Mouse (Mus musculus) heart, embryonic 16.5 days (tissue): ENCODE measurements around the gene Crybg1. TPM values are rescaled to one million over a fixed set of nuclear protein-coding genes. Genes with fewer than 3 reads are reported as not detected.

Experiments used
- ATAC-seq: fragments of 200-750 bp; cut with Nextera tagmentation; replicated peaks from 2 replicates; pipeline ENCODE4 v1.8.0; 2017; ENCODE audit warnings: moderate number of reproducible peaks; ENCODE audit not compliant: insufficient read depth, low FRiP score; ENCODE audit errors: extremely low read depth
- H3K27ac ChIP-seq: fragments of 300-500 bp; sonication (generic); 2 replicates; pipeline ENCODE4 v1.5.1; 2014; ENCODE audit warnings: mild to moderate bottlenecking, low read length, control low read depth, moderate library complexity
- H3K27me3 ChIP-seq: fragments of 300-500 bp; sonication (generic); 2 replicates; pipeline ENCODE4 v1.6.1; 2014; ENCODE audit warnings: low read length, mixed read lengths; ENCODE audit not compliant: control insufficient read depth, insufficient read depth
- H3K36me3 ChIP-seq: fragments of 300-500 bp; sonication (generic); 2 replicates; pipeline ENCODE4 v1.6.1; 2014; ENCODE audit not compliant: control insufficient read depth, insufficient read depth
- H3K4me1 ChIP-seq: fragments of 300-500 bp; sonication (generic); 2 replicates; pipeline ENCODE4 v1.6.1; 2014; ENCODE audit warnings: low read length, mixed read lengths; ENCODE audit not compliant: control insufficient read depth, insufficient read depth
- H3K4me2 ChIP-seq: fragments of 300-500 bp; sonication (generic); 2 replicates; pipeline ENCODE4 v1.6.1; 2014; ENCODE audit warnings: low read depth, mild to moderate bottlenecking, control low read depth, low read length
- H3K4me3 ChIP-seq: fragments of 300-500 bp; sonication (generic); 2 replicates; pipeline ENCODE4 v1.5.1; 2014; ENCODE audit warnings: mild to moderate bottlenecking, control low read depth, low read length
- H3K9ac ChIP-seq: fragments of 300-500 bp; sonication (generic); 2 replicates; pipeline ENCODE4 v1.6.1; 2014; ENCODE audit warnings: low read length, control low read depth
- H3K9me3 ChIP-seq: fragments of 300-500 bp; sonication (generic); replicated peaks from 2 replicates; pipeline ENCODE4 v1.6.1; 2016; ENCODE audit warnings: low read length; ENCODE audit not compliant: control insufficient read depth
- WGBS: fragments of 180-500 bp; shearing (Covaris S2); extraction: QIAGEN DNeasy Blood & Tissue Kit; methylation state at CpG from one replicate; pipeline ENCODE4 v1.1.7; 2014; 5-methylcytosine and 5-hydroxymethylcytosine counted together
- polyA plus RNA-seq: library from polyadenylated mRNA; unstranded; fragments of >200 nt; fragmentation: Nextera tagmentation; extraction: Ambion mirVana; gene quantifications from 2 replicates; pipeline ENCODE4 v1.2.1, GENCODE M21; 2015

Gene Crybg1
- polyA plus RNA-seq, 1 experiment from 2014 or later = 0.42 TPM

GRCm38 (mm10) chr10:43998023-43998422 lies 150.6 kb downstream of the Crybg1 start:
- Histone ChIP-seq H3K27ac (no peak overlapping the region), H3K9me3 (no peaks in the 10 kb centered on the region), H3K4me1 (0 out of 2 replicates have a peak, but pooled peaks cover 2% of the 10 kb centered on the region), H3K4me3 (no peak overlapping the region), H3K27me3 (peaks cover 34% of the 10 kb centered on the region), H3K36me3 (no peaks in the 10 kb centered on the region), H3K4me2 (no peak overlapping the region), H3K9ac (no peak overlapping the region)
- ATAC-seq = no peak
- 50% methylated on average over 9 of the region's 9 CpGs for WGBS

DNA sequence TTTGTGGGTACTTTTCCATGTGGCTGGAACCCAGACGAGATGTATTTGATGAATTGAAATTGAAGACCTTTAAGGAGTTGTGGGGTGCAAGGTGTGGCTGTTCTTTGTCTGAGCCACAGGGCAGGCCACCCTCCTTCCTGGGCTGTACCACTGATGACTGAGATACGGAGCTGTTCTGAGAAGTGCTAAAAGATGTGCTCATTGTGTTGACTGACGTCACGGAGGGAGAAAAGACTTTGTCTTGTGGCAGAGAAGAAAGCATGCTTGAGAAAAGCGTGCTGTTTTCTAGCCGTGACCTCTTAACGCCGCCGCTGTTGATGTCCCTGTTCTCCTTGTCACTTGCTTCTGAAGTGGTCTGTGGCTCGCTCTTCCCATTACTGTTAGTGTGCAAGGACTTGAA lies 151.4 kb downstream of the Crybg1 start:
- H3K9ac ChIP-seq = no peak overlapping the region
- H3K27me3 ChIP-seq = peaks cover 26% of the 10 kb centered on the region

DNA sequence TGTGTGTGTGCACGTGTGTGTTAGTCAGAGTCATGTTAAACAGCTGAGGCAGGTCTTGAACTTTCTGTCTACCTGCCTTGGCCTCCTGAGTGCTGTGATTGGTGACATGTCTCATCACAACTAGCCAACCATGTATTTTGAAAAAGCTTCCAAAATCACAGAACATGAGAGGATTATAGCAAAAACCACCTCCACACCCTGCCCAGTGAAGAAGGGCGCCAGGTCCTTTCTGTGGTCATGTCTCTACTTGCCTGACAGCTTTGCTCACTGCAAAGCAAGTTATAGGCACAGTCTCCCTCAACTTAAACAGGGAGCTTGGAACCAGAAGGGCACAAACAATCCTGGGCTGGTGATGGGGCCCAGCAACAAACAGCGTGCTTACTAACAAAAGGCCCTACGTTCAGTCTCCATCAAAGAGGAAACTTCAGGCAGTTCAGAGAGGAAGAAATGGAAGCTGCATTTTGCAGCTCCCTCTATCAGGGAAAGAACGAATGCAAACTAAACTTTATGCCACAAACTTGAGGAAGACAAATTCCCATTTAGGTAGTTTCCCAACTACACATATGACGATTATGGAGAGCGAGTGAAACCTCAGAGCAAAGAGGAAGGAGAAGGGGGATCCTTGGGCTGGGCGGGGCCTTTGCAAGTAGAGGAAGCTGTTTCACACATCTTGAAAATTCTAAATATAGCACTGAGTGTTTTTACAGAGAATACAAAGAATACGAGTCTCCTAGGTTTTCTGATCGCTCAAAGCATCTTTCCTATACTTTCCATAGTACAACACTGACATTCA lies 152.6 kb downstream of the Crybg1 start:
- H3K4me3 ChIP-seq = no peak overlapping the region
- H3K27me3 ChIP-seq = peaks cover 14% of the 10 kb centered on the region
- no peak overlapping the region for H3K4me2 ChIP-seq
- no peak for ATAC-seq
- no peaks in the 10 kb centered on the region for H3K36me3 ChIP-seq
- 67% methylated on average over 10 of the region's 10 CpGs for WGBS
- no peak overlapping the region for H3K27ac ChIP-seq
- 0 out of 2 replicates have a peak, but pooled peaks cover 3% of the 10 kb centered on the region for H3K9me3 ChIP-seq
- no peaks in the 10 kb centered on the region for H3K4me1 ChIP-seq
- H3K9ac ChIP-seq = no peak overlapping the region

More for the DNA sequence above, 151.4 kb downstream of the Crybg1 start:
- H3K4me2 ChIP-seq = no peak overlapping the region
- no peaks in the 10 kb centered on the region for H3K36me3 ChIP-seq
- WGBS = 51% methylated on average over 10 of the region's 10 CpGs
- H3K4me3 ChIP-seq = no peak overlapping the region
- no peaks in the 10 kb centered on the region for H3K4me1 ChIP-seq
- no peak overlapping the region for H3K27ac ChIP-seq
- no peak for ATAC-seq
- no peaks in the 10 kb centered on the region for H3K9me3 ChIP-seq

GRCm38 (mm10) chr10:43993198-43993597 lies 155.5 kb downstream of the Crybg1 start:
- Histone ChIP-seq H3K9ac (no peak overlapping the region), H3K9me3 (0 out of 2 replicates have a peak, but pooled peaks cover 3% of the 10 kb centered on the region), H3K27me3 (0 out of 2 replicates have a peak, but pooled peaks cover 4% of the 10 kb centered on the region), H3K4me3 (no peak overlapping the region), H3K36me3 (no peaks in the 10 kb centered on the region), H3K4me2 (no peak overlapping the region), H3K27ac (no peak overlapping the region), H3K4me1 (no peaks in the 10 kb centered on the region)
- WGBS = 21% methylated on average over 6 of the region's 6 CpGs
- no peak for ATAC-seq

DNA sequence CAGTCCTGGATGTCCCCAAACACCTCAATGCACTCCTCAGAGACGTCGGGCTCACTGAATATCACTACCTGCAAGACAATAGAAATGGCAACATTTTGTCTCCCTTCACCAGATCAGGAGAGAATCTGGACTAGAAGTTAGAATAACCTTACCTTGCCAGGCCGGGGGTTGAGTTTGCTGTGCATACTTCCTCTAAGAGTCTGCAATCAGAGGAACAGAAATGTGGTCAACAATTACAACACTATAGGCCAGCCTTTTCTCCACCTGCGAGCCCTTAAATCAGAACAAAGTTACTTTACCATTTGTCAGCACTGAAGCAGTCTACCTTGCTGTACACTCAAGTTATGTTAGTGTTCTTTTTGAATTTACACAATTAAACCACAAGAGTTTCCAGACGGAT lies 156.1 kb downstream of the Crybg1 start:
- H3K4me3 ChIP-seq = no peak overlapping the region
- no peak overlapping the region for H3K27ac ChIP-seq
- H3K36me3 ChIP-seq = no peaks in the 10 kb centered on the region
- H3K27me3 ChIP-seq = 0 out of 2 replicates have a peak, but pooled peaks cover 3% of the 10 kb centered on the region
- no peak overlapping the region for H3K9ac ChIP-seq
- WGBS = 73% methylated on average over 5 of the region's 5 CpGs
- ATAC-seq = no peak
- H3K9me3 ChIP-seq = 0 out of 2 replicates have a peak, but pooled peaks cover 3% of the 10 kb centered on the region
- no peaks in the 10 kb centered on the region for H3K4me1 ChIP-seq
- no peak overlapping the region for H3K4me2 ChIP-seq

DNA sequence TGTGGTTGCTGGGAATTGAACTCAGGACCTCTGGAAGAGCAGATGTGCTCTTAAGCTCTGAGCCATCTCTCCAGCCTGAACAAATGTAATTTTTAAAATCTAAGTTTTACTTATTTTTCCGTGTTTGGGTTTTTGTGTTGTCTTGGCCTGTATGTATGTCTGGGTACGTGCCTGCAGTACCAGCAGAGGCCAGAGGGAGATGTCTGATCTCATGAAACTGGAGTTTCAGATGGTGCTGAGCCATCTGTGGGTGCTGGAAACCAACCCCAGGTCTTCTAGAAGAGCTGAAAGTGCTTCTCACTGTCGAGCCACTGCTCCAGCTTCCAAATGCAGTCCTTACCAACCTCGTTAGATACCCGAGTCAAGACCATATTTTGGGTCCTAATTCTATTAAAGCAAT lies 157.4 kb downstream of the Crybg1 start:
- Histone ChIP-seq H3K9me3 (0 out of 2 replicates have a peak, but pooled peaks cover 3% of the 10 kb centered on the region), H3K36me3 (no peaks in the 10 kb centered on the region), H3K4me1 (no peaks in the 10 kb centered on the region), H3K27ac (no peak overlapping the region), H3K4me3 (no peak overlapping the region), H3K4me2 (no peak overlapping the region), H3K27me3 (no peaks in the 10 kb centered on the region), H3K9ac (no peak overlapping the region)
- 86% methylated on average over 5 of the region's 5 CpGs for WGBS
- no peak for ATAC-seq

DNA sequence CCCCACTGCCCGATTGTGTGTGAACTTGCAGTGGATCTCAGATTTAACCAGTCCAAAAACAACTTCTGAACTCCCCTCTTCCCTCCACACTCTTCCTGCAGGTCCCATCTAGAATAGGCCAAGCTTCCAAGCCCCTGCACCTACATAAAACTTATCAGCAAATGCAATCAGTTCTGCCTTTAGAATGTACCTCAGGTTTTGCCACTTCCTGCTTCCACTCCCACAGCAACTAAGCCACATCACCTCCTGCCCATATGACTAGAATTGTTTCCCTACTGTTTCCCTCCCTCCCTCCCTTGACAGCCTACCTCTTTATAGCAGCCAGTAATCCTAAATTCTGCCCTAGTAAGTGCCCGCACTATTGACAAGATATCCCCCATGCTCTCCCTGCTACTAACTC lies 164.8 kb downstream of the Crybg1 start:
- no peaks in the 10 kb centered on the region for H3K36me3 ChIP-seq
- H3K27ac ChIP-seq = no peak overlapping the region
- no peaks in the 10 kb centered on the region for H3K4me1 ChIP-seq
- no peak overlapping the region for H3K9ac ChIP-seq
- H3K4me3 ChIP-seq = no peak overlapping the region
- no peak for ATAC-seq
- H3K4me2 ChIP-seq = no peak overlapping the region
- WGBS = 84% methylated on average over 2 of the region's 2 CpGs
- H3K9me3 ChIP-seq = no peaks in the 10 kb centered on the region
- H3K27me3 ChIP-seq = no peaks in the 10 kb centered on the region

DNA sequence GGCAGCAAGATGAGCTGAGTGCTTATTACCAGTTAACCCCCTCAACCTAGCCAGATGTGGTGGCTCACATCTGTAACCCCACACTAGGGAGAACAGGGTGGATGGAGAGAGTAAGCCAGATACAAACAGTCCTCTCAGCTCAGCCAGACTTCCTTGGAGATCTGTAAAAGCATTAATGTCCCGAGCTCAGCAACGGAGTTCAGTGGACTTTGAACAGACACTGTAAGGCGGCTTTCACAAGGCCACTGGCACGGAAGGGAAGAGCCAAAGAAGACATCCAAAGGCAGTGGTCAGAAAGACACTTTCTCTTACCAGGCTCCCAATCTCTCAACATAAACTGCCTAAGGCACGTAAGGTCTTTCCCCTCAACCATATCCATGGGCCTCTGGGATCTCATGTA lies 165.4 kb downstream of the Crybg1 start:
- Histone ChIP-seq H3K4me1 (no peaks in the 10 kb centered on the region), H3K9me3 (no peaks in the 10 kb centered on the region), H3K9ac (no peak overlapping the region), H3K36me3 (no peaks in the 10 kb centered on the region), H3K4me3 (no peak overlapping the region), H3K27me3 (no peaks in the 10 kb centered on the region), H3K4me2 (no peak overlapping the region), H3K27ac (no peak overlapping the region)
- no peak for ATAC-seq
- 78% methylated on average over 5 of the region's 5 CpGs for WGBS

- no peaks in the 10 kb centered on the region for H3K27me3 ChIP-seq
- H3K27ac ChIP-seq = no peak overlapping the region
- H3K9ac ChIP-seq = no peak overlapping the region
- H3K4me1 ChIP-seq = no peaks in the 10 kb centered on the region
- WGBS = 76% methylated on average over 6 of the region's 6 CpGs
- no peak overlapping the region for H3K4me3 ChIP-seq
- no peaks in the 10 kb centered on the region for H3K36me3 ChIP-seq
- no peak overlapping the region for H3K4me2 ChIP-seq
- no peaks in the 10 kb centered on the region for H3K9me3 ChIP-seq
- no peak for ATAC-seq
These were observed 166.2 kb downstream of the Crybg1 start for GRCm38 (mm10) chr10:43982470-43982869.
